Mouse (Mus musculus) thymus, postnatal 4 days (tissue): ENCODE measurements around the gene Dlec1.

Source experiments
- DNase-seq: peaks from one replicate; pipeline ENCODE4 v3.0.0; 2021

Gene Dlec1

DNA sequence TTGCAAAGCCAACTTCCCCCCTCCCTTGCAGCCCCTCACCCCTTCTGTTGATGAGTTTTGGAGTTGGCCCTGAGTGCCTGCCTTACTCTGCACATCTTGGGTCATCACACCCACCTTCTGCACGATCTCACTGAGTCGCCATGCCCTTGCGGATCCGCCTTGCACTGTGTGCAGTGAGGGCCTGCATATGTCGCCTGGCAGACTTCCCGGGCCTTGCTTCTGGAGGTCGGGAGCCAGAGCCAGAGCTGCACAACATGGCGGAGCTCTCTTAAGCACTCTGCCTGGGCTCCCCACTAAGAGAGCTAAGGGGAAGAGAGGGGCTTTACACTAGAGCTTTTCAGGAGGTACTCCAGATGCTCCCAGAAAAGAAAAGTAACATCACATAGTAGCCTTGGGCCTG lies 42.4 kb downstream of the Dlec1 start:
- DNase-seq, result no peak

GRCm38 (mm10) chr9:119145137-119145536 lies 42.9 kb downstream of the Dlec1 start:
- no peak for DNase-seq

GRCm38 (mm10) chr9:119145638-119146037 lies 43.4 kb downstream of the Dlec1 start:
- DNase-seq, result no peak

GRCm38 (mm10) chr9:119146098-119146770 lies 44.0 kb downstream of the Dlec1 start:
- DNase-seq, result no peak

- DNase-seq, result peak; percentile 77
Observed at GRCm38 (mm10) chr9:119149601-119150000, 47.3 kb downstream of the Dlec1 start.

DNA sequence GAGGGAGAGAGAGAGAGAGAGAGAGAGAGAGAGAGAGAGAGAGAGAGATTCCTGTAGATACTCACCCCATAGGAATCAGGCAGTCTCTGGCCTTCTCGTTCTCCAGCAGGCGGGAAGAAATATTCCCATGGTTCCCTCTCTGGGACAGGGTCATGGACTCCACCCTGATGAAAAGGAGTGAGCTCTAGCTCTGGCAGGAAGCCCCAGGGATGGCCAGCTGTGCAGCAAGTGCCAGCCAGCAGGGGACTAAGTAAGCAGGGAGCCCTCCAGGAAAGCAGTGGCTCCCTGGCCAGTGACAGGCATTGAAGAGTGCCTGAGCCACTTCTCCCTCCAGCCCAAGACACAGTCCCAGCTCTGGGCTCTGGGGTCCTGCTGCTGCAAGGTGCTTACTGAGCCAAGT lies 49.5 kb downstream of the Dlec1 start:
- DNase-seq, result no peak

GRCm38 (mm10) chr9:119155416-119155815 lies 53.1 kb downstream of the Dlec1 start:
- no peak for DNase-seq

GRCm38 (mm10) chr9:119155826-119156225 lies 53.5 kb downstream of the Dlec1 start:
- DNase-seq, result no peak

- DNase-seq, result peak; percentile 78
Observed at GRCm38 (mm10) chr9:119156278-119157201, 54.3 kb downstream of the Dlec1 start, which contains the start of gene Acaa1b. Gene Acaa1b, minus strand, starts transcription at chr9:119157093.

GRCm38 (mm10) chr9:119158861-119159260 lies 56.6 kb downstream of the Dlec1 start, which contains the start of gene Gm47289:
Gene Gm47289, plus strand, starts transcription at chr9:119159161.
- DNase-seq, result no peak

DNA sequence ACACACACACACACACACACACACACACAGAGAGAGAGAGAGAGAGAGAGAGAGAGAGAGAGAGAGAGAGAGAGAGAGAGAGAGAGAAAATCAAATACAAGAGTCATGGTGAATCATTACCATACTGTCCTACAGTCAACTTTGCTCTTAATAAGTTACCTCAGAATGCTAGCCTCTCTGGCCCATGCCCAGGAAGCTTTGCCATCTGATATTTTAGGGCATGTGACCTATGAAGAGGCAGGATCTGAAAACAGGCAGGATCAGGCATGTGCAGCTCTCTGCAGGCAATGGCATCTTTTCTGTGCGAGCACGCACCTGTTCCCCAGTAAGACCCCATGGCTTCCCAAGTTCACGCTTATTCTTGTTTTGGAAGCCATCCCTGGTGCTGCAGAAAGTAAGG lies 58.4 kb downstream of the Dlec1 start:
- no peak for DNase-seq

GRCm38 (mm10) chr9:119164743-119165142 lies 62.5 kb downstream of the Dlec1 start:
- DNase-seq, result no peak

- DNase-seq, result no peak
Observed at GRCm38 (mm10) chr9:119165548-119165947, 63.3 kb downstream of the Dlec1 start.

DNA sequence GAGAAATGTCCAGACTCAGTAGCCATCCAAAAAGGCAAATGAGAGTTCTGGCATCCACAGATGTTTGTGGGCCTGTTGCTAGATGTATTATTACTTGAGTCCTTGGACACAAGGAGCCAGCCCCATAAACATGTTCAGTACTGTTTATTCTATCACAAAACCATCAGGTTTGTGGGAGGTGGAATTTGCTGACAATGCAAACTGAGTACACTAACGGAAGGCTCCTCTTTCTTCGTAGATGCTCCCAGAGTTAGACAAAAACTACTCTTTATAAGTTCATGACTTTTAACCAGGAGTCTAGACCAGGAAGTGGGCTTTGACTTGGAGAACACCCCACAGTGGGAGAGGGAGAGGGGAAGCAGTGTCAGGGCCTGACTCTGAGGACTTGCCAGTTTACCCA lies 65.3 kb downstream of the Dlec1 start:
- DNase-seq, result no peak

DNA sequence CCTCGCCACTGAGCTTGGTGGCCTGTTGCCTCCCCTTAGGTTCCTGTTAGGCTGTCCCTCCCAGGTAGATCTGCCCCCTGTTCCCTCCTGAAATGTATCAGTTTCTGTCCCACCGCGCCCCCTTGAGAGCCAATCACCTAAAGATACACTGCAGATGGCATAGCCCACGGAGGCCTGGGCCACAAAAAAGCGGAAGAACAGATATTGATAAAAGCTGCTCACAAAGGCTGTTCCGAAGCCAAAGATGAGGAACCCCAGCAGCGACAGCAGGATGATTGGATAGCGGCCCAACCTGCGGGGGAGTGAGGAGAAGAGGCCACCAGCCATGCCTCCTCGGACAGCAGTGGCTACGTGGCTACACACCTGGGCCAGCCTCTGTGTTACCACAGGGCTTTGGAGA lies 77.0 kb downstream of the Dlec1 start:
- DNase-seq, result no peak

- DNase-seq, result no peak
Observed at GRCm38 (mm10) chr9:119181241-119181728, 79.0 kb downstream of the Dlec1 start.

- peak; percentile 70 for DNase-seq
Observed at GRCm38 (mm10) chr9:119192202-119192990, 90.1 kb downstream of the Dlec1 start.
